Mouse (Mus musculus): ENCODE measurements around the gene Saxo1. TPM values are rescaled to one million over a fixed set of nuclear protein-coding genes. Genes with fewer than 3 reads are reported as not detected.

Saxo1 gene
- polyA plus RNA-seq, 1 experiment from 2014 or later, result not detected

GRCm38 (mm10) chr4:86527162-86528136, 30.7 kb downstream of the Saxo1 start:
- Histone ChIP-seq H3K27ac (ENCODE audit: poor library complexity, severe bottlenecking) (no peak overlapping the region), H3K9me3 (replicated peaks) (no peaks in the 10 kb centered on the region), H3K4me2 (no peak overlapping the region), H3K4me1 (replicated peaks) (peaks cover 4% of the 10 kb centered on the region; the same call in 1 of the 2 replicates), H3K9ac (no peak overlapping the region), H3K36me3 (no peaks in the 10 kb centered on the region), H3K4me3 (no peak overlapping the region), H3K27me3 (replicated peaks) (no peaks in the 10 kb centered on the region)
- no peak for ATAC-seq (ENCODE audit: insufficient number of reproducible peaks, low FRiP score)
- WGBS, result 60% methylated on average over 11 of the region's 11 CpGs

- Histone ChIP-seq H3K27ac (ENCODE audit: poor library complexity, severe bottlenecking) (no peak overlapping the region), H3K9ac (no peak overlapping the region), H3K4me2 (no peak overlapping the region), H3K9me3 (replicated peaks) (no peaks in the 10 kb centered on the region), H3K27me3 (replicated peaks) (no peaks in the 10 kb centered on the region), H3K4me3 (no peak overlapping the region), H3K36me3 (no peaks in the 10 kb centered on the region), H3K4me1 (replicated peaks) (peaks cover 4% of the 10 kb centered on the region; the same call in 1 of the 2 replicates)
- ATAC-seq (ENCODE audit: insufficient number of reproducible peaks, low FRiP score), result no peak
- WGBS, result 76% methylated on average over 1 of the region's 1 CpGs
Measured at GRCm38 (mm10) chr4:86524483-86524882, 33.6 kb downstream of the Saxo1 start.

GRCm38 (mm10) chr4:86523771-86524170, 34.4 kb downstream of the Saxo1 start:
- H3K9ac ChIP-seq, result no peak overlapping the region
- no peaks in the 10 kb centered on the region for H3K27me3 ChIP-seq (replicated peaks)
- H3K4me3 ChIP-seq, result no peak overlapping the region
- no peaks in the 10 kb centered on the region for H3K36me3 ChIP-seq
- ATAC-seq (ENCODE audit: insufficient number of reproducible peaks, low FRiP score), result no peak
- H3K27ac ChIP-seq (ENCODE audit: poor library complexity, severe bottlenecking), result no peak overlapping the region
- 78% methylated on average over 5 of the region's 5 CpGs for WGBS
- H3K9me3 ChIP-seq (replicated peaks), result no peaks in the 10 kb centered on the region
- H3K4me1 ChIP-seq (replicated peaks), result peaks cover 4% of the 10 kb centered on the region; the same call in 1 of the 2 replicates
- H3K4me2 ChIP-seq, result no peak overlapping the region

GRCm38 (mm10) chr4:86520695-86521094, 37.4 kb downstream of the Saxo1 start:
- H3K4me1 ChIP-seq (replicated peaks), result no peaks in the 10 kb centered on the region
- 83% methylated on average over 12 of the region's 12 CpGs for WGBS
- no peak for ATAC-seq (ENCODE audit: insufficient number of reproducible peaks, low FRiP score)
- H3K27me3 ChIP-seq (replicated peaks), result no peaks in the 10 kb centered on the region
- H3K9me3 ChIP-seq (replicated peaks), result no peaks in the 10 kb centered on the region
- no peak overlapping the region for H3K9ac ChIP-seq
- H3K4me2 ChIP-seq, result no peak overlapping the region
- H3K27ac ChIP-seq (ENCODE audit: poor library complexity, severe bottlenecking), result no peak overlapping the region
- no peaks in the 10 kb centered on the region for H3K36me3 ChIP-seq
- H3K4me3 ChIP-seq, result no peak overlapping the region

- Histone ChIP-seq H3K4me2 (no peak overlapping the region), H3K9me3 (replicated peaks) (no peaks in the 10 kb centered on the region), H3K4me3 (no peak overlapping the region), H3K4me1 (replicated peaks) (no peaks in the 10 kb centered on the region), H3K36me3 (no peaks in the 10 kb centered on the region), H3K9ac (no peak overlapping the region), H3K27ac (ENCODE audit: poor library complexity, severe bottlenecking) (no peak overlapping the region), H3K27me3 (replicated peaks) (no peaks in the 10 kb centered on the region)
- 81% methylated on average over 6 of the region's 6 CpGs for WGBS
- ATAC-seq (ENCODE audit: insufficient number of reproducible peaks, low FRiP score), result no peak
Measured at GRCm38 (mm10) chr4:86519953-86520352, 38.2 kb downstream of the Saxo1 start.

GRCm38 (mm10) chr4:86504656-86505055, 53.5 kb downstream of the Saxo1 start:
- Histone ChIP-seq H3K36me3 (no peaks in the 10 kb centered on the region), H3K27me3 (replicated peaks) (no peaks in the 10 kb centered on the region)

GRCm38 (mm10) chr4:86499561-86499960, 58.6 kb downstream of the Saxo1 start:
- Histone ChIP-seq H3K27ac (ENCODE audit: poor library complexity, severe bottlenecking) (no peak overlapping the region), H3K36me3 (no peaks in the 10 kb centered on the region), H3K9ac (no peak overlapping the region), H3K4me2 (no peak overlapping the region), H3K9me3 (replicated peaks) (no peaks in the 10 kb centered on the region), H3K4me3 (no peak overlapping the region), H3K4me1 (replicated peaks) (no peaks in the 10 kb centered on the region), H3K27me3 (replicated peaks) (no peaks in the 10 kb centered on the region)
- WGBS, result 73% methylated on average over 1 of the region's 1 CpGs
- ATAC-seq (ENCODE audit: insufficient number of reproducible peaks, low FRiP score), result no peak

More at GRCm38 (mm10) chr4:86504656-86505055, 53.5 kb downstream of the Saxo1 start:
- no peak overlapping the region for H3K4me2 ChIP-seq
- H3K4me3 ChIP-seq, result no peak overlapping the region
- no peak overlapping the region for H3K9ac ChIP-seq
- H3K9me3 ChIP-seq (replicated peaks), result no peaks in the 10 kb centered on the region
- WGBS, result 69% methylated on average over 6 of the region's 6 CpGs
- H3K4me1 ChIP-seq (replicated peaks), result no peaks in the 10 kb centered on the region
- ATAC-seq (ENCODE audit: insufficient number of reproducible peaks, low FRiP score), result no peak
- no peak overlapping the region for H3K27ac ChIP-seq (ENCODE audit: poor library complexity, severe bottlenecking)

- Histone ChIP-seq H3K27ac (ENCODE audit: poor library complexity, severe bottlenecking) (no peak overlapping the region), H3K9me3 (replicated peaks) (no peaks in the 10 kb centered on the region), H3K4me2 (no peak overlapping the region), H3K27me3 (replicated peaks) (no peaks in the 10 kb centered on the region), H3K36me3 (no peaks in the 10 kb centered on the region), H3K4me3 (no peak overlapping the region), H3K9ac (no peak overlapping the region), H3K4me1 (replicated peaks) (no peaks in the 10 kb centered on the region)
- WGBS, result 47% methylated on average over 5 of the region's 5 CpGs
- no peak for ATAC-seq (ENCODE audit: insufficient number of reproducible peaks, low FRiP score)
Measured at GRCm38 (mm10) chr4:86498754-86499153, 59.4 kb downstream of the Saxo1 start.

- Histone ChIP-seq H3K27me3 (replicated peaks) (no peaks in the 10 kb centered on the region), H3K9me3 (replicated peaks) (no peaks in the 10 kb centered on the region), H3K27ac (ENCODE audit: poor library complexity, severe bottlenecking) (no peak overlapping the region), H3K36me3 (no peaks in the 10 kb centered on the region), H3K4me1 (replicated peaks) (0 out of 2 replicates have a peak, but pooled peaks cover 3% of the 10 kb centered on the region), H3K9ac (no peak overlapping the region), H3K4me2 (no peak overlapping the region), H3K4me3 (no peak overlapping the region)
- ATAC-seq (ENCODE audit: insufficient number of reproducible peaks, low FRiP score), result no peak
- WGBS, result 71% methylated on average over 5 of the region's 5 CpGs
Measured at GRCm38 (mm10) chr4:86489128-86489527, 69.0 kb downstream of the Saxo1 start.

GRCm38 (mm10) chr4:86486901-86487300, 71.2 kb downstream of the Saxo1 start:
- H3K9me3 ChIP-seq (replicated peaks), result no peaks in the 10 kb centered on the region
- H3K4me3 ChIP-seq, result no peak overlapping the region
- WGBS, result 77% methylated on average over 2 of the region's 2 CpGs
- H3K4me1 ChIP-seq (replicated peaks), result 0 out of 2 replicates have a peak, but pooled peaks cover 3% of the 10 kb centered on the region
- ATAC-seq (ENCODE audit: insufficient number of reproducible peaks, low FRiP score), result no peak
- no peaks in the 10 kb centered on the region for H3K27me3 ChIP-seq (replicated peaks)
- no peak overlapping the region for H3K27ac ChIP-seq (ENCODE audit: poor library complexity, severe bottlenecking)
- H3K4me2 ChIP-seq, result no peak overlapping the region
- H3K9ac ChIP-seq, result no peak overlapping the region
- no peaks in the 10 kb centered on the region for H3K36me3 ChIP-seq

- H3K36me3 ChIP-seq, result no peaks in the 10 kb centered on the region
- 0 out of 2 replicates have a peak, but pooled peaks cover 3% of the 10 kb centered on the region for H3K4me1 ChIP-seq (replicated peaks)
- H3K4me2 ChIP-seq, result no peak overlapping the region
- no peak for ATAC-seq (ENCODE audit: insufficient number of reproducible peaks, low FRiP score)
- WGBS, result 85% methylated on average over 4 of the region's 4 CpGs
- no peak overlapping the region for H3K9ac ChIP-seq
- no peaks in the 10 kb centered on the region for H3K9me3 ChIP-seq (replicated peaks)
- no peak overlapping the region for H3K4me3 ChIP-seq
- H3K27ac ChIP-seq (ENCODE audit: poor library complexity, severe bottlenecking), result no peak overlapping the region
- H3K27me3 ChIP-seq (replicated peaks), result no peaks in the 10 kb centered on the region
Measured at GRCm38 (mm10) chr4:86486491-86486890, 71.6 kb downstream of the Saxo1 start.
